Mouse (Mus musculus) ovary, postnatal 14 days (tissue): Measurements from ENCODE around the gene Nr4a2.

Experiments used
- DNase-seq: peaks from one replicate; pipeline ENCODE4 v3.0.0; 2022; ENCODE audit warnings: low spot score

Gene Nr4a2

GRCm38 (mm10) chr2:57111791-57112538 lies 11.8 kb downstream of the Nr4a2 start:
- no peak for DNase-seq

DNA sequence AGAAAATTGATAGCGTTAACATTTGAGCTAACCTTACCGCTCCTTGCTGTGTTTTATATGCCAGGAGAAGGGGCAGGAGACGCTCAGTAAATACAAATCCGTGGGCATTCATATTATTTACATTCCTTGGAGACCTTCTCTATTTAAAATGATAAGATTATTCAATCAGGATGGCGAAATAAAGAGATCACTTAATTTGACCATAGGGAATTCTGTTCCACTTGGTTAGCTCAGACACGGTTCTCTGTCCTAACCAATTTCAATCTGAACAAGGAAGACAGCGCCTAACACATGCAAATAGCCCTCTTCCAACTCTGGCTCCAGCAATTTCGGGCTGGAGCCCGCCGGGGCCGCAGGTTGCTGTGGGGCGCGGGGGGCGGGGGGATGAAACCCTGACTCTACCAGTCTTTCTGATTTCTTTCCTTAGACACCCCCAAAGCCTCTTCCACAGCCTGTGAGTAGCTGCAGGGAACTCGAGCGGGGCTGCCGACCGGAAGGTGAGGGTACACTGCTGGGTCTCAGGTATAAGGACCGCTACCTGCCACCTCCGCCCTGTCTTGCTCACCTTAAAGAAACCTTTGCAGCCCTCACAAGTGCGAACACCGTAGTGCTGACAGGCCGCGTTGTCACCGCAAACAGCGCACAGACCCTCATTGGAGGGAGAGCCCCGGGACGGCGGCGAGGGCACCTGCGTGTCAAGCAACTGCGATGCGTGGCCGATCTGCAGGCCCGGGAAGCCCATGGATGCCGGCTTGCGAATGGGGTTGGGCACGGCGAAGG lies 12.6 kb downstream of the Nr4a2 start:
- no peak for DNase-seq

- no peak for DNase-seq
Measured at GRCm38 (mm10) chr2:57110401-57110800, 13.4 kb downstream of the Nr4a2 start.

- DNase-seq, result no peak
Measured at GRCm38 (mm10) chr2:57109926-57110325, 13.9 kb downstream of the Nr4a2 start.

GRCm38 (mm10) chr2:57109301-57109700 lies 14.5 kb downstream of the Nr4a2 start:
- no peak for DNase-seq

- no peak for DNase-seq
Measured at GRCm38 (mm10) chr2:57108349-57108930, 15.4 kb downstream of the Nr4a2 start.

- DNase-seq, result no peak
Measured at GRCm38 (mm10) chr2:57105401-57105800, 18.4 kb downstream of the Nr4a2 start.

DNA sequence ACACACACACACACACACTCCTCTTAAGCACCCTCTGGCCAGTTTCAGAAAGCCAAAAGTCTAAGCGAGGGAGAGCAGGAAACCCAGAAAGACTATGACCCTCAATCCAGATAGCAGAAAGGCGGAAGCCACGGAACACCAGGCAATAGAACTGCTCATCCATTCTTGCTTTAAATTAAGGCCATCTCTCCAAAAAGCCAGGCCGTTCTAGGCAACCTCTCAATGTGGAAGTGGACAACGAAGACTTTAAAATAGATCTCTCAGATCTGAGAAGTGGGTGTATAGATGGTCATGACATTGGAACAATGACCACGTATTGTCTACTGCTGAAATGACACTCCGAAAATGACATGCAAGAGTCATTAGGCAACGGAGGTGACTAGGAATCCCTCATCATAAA lies 19.1 kb downstream of the Nr4a2 start:
- DNase-seq, result no peak

- no peak for DNase-seq
Measured at GRCm38 (mm10) chr2:57103845-57104660, 19.8 kb downstream of the Nr4a2 start.

- DNase-seq, result no peak
Measured at GRCm38 (mm10) chr2:57102856-57103844, 20.7 kb downstream of the Nr4a2 start.

DNA sequence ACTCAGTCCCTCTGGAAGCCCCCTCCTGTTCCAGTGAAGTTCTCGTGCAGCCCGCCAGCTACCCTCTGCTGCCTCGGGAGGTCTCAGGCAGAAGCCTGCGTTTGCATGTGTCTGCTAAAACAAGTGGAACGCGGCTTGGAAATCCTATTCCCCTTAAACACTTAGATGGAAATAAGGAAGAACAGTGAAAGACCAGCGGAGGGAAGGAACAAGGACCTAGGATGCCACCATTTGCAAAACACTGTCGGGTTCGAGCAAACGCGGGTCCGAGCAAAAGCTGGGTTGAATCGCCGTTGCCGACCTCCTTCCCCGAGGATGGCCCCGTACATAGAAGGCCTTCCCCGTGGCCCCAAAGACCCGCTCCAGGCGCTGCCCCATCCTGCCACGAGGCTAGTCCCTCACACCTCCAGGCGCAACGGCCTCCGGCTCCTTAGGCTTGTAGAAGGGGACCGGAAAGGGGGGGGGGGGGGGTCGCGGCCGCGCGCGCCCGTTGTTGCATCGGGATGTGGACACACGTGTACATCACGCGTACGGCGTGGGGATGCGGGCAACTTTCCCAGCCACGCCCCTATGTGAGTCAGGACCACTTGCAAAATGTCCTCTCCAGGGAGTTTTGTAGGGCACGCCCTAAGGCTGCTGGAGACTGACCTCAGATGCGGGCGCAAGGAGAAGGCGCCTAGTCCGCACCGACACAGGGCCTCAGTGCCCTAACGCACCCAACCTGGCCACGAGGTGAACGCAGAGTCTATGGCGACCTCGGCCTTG lies 21.5 kb downstream of the Nr4a2 start:
- no peak for DNase-seq

DNA sequence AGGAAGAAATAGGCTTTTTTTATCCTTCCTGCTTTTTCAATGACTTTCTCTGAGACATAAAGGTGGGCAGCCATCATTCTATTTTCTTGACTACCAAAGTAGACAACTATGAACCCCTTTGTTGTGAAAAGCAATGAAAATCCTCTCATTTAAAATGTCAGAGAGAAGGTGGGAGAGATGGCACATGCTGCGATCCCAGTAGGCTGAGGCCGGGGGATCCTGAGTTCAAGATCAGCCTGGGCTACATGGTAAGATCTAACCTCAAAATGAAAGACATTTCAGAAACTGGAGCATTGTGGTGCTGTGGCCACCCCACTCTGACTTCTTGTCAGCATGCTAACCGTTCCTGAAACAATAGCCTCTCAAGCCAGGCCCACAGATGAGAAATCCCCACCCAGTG lies 23.6 kb downstream of the Nr4a2 start:
- no peak for DNase-seq

DNA sequence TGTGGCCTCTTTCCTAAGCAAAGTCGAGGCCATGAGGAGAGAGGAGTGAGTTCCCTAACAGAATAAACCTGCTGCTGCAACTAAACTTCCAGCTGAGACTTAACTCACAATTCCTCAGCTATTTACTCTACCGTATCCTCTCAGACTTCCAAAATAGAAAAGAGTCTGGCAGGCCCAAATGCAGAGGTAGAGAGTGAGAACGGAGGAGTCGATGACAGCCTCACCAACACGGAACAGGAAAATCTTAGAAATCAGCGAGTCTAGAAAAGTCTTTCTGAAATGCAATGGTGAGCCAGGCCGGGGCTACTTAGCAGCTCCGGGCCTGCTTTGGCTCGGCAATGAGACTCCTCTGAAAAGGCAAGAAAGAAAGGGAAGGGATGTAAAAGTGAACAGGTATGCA lies 51.4 kb downstream of the Nr4a2 start:
- DNase-seq, result no peak

- DNase-seq, result no peak
Measured at GRCm38 (mm10) chr2:57063480-57063879, 60.3 kb downstream of the Nr4a2 start.
